Mouse (Mus musculus) myocyte (in vitro differentiated cells): ENCODE data around the gene Pigyl. TPM values are rescaled to one million over a fixed set of nuclear protein-coding genes. Genes with fewer than 3 reads are reported as not detected.

Experiments used
- H3K27me3 ChIP-seq: one replicate; pipeline ENCODE4 v1.6.1; 2011; ENCODE audit not compliant: control insufficient read depth, insufficient read depth, insufficient read length
- H3K36me3 ChIP-seq: one replicate; pipeline ENCODE4 v1.6.1; 2011; ENCODE audit not compliant: control insufficient read depth, insufficient read depth
- H3K4me2 ChIP-seq: one replicate; pipeline ENCODE4 v1.6.1; 2011; ENCODE audit warnings: low read depth, control low read depth
- H3K4me3 ChIP-seq: one replicate; pipeline ENCODE4 v1.5.1; 2011; ENCODE audit warnings: mild to moderate bottlenecking, control low read depth, moderate library complexity
- H3K79me2 ChIP-seq: one replicate; pipeline ENCODE4 v1.6.1; 2011; ENCODE audit not compliant: control insufficient read depth, insufficient read depth
- H3ac ChIP-seq: one replicate; pipeline ENCODE4 v1.6.1; 2011; ENCODE audit not compliant: control insufficient read depth, insufficient read length
- CEBPB ChIP-seq: IDR thresholded peaks from 2 replicates; pipeline ENCODE4 v1.6.1; 2011; ENCODE audit warnings: mild to moderate bottlenecking, moderate library complexity; ENCODE audit not compliant: poor library complexity, insufficient read depth, severe bottlenecking
- E2F4 ChIP-seq: IDR thresholded peaks from one replicate; pipeline ENCODE4 v1.6.1; 2011; ENCODE audit warnings: mild to moderate bottlenecking, control low read depth, moderate library complexity; ENCODE audit not compliant: insufficient read depth
- MAX ChIP-seq: IDR thresholded peaks from one replicate; pipeline ENCODE4 v1.6.1; 2011; ENCODE audit warnings: low read depth, mild to moderate bottlenecking, control low read depth
- MYOD1 ChIP-seq, 3 experiments: IDR thresholded peaks; one replicate each; pipeline ENCODE4 v1.6.1; 2011; ENCODE audit warnings: control low read depth in 2 of 3, low read depth in 2 of 3, mild to moderate bottlenecking in 2 of 3, moderate library complexity in 1 of 3; ENCODE audit not compliant: insufficient read length in 2 of 3, control insufficient read depth in 1 of 3
- MYOG ChIP-seq, 3 experiments: IDR thresholded peaks; one replicate each; pipeline ENCODE4 v1.6.1; 2011; ENCODE audit warnings: control low read depth in 2 of 3, low read depth in 2 of 3, mild to moderate bottlenecking in 2 of 3; ENCODE audit not compliant: insufficient read length in 2 of 3, control insufficient read depth in 1 of 3, insufficient read depth in 1 of 3
- POLR2A ChIP-seq: IDR thresholded peaks from one replicate; pipeline ENCODE4 v1.6.1; 2011; ENCODE audit warnings: low read depth, mild to moderate bottlenecking, control low read depth, moderate library complexity; ENCODE audit not compliant: insufficient read length
- POLR2AphosphoS2 ChIP-seq: IDR thresholded peaks from one replicate; pipeline ENCODE4 v1.6.1; 2011; ENCODE audit warnings: low read depth, control low read depth; ENCODE audit not compliant: insufficient read length
- REST ChIP-seq: IDR thresholded peaks from one replicate; pipeline ENCODE4 v1.6.1; 2011; ENCODE audit warnings: mild to moderate bottlenecking, control low read depth, moderate library complexity; ENCODE audit not compliant: insufficient read depth, insufficient read length
- SRF ChIP-seq: IDR thresholded peaks from one replicate; pipeline ENCODE4 v1.6.1; 2011; ENCODE audit warnings: low read depth; ENCODE audit not compliant: control insufficient read depth, insufficient read length
- TCF12 ChIP-seq: IDR thresholded peaks from one replicate; pipeline ENCODE4 v1.6.1; 2011; ENCODE audit warnings: mild to moderate bottlenecking, control low read depth; ENCODE audit not compliant: poor library complexity, insufficient read depth, severe bottlenecking
- TCF3 ChIP-seq: IDR thresholded peaks from one replicate; pipeline ENCODE4 v1.6.1; 2011; ENCODE audit warnings: low read depth, control low read depth; ENCODE audit not compliant: insufficient read length
- USF1 ChIP-seq: IDR thresholded peaks from one replicate; pipeline ENCODE4 v1.6.1; 2011; ENCODE audit warnings: low read depth, mild to moderate bottlenecking, control low read depth, moderate library complexity
- polyA plus RNA-seq: library from polyadenylated mRNA; unstranded; fragments of >200 nt; fragmentation: generic; extraction: Trizol; gene quantifications from one replicate; pipeline ENCODE4 v1.2.1, GENCODE M21; 2012; ENCODE audit warnings: missing spikeins

The Pigyl gene
- polyA plus RNA-seq, 1 experiment: 48.5 TPM

DNA sequence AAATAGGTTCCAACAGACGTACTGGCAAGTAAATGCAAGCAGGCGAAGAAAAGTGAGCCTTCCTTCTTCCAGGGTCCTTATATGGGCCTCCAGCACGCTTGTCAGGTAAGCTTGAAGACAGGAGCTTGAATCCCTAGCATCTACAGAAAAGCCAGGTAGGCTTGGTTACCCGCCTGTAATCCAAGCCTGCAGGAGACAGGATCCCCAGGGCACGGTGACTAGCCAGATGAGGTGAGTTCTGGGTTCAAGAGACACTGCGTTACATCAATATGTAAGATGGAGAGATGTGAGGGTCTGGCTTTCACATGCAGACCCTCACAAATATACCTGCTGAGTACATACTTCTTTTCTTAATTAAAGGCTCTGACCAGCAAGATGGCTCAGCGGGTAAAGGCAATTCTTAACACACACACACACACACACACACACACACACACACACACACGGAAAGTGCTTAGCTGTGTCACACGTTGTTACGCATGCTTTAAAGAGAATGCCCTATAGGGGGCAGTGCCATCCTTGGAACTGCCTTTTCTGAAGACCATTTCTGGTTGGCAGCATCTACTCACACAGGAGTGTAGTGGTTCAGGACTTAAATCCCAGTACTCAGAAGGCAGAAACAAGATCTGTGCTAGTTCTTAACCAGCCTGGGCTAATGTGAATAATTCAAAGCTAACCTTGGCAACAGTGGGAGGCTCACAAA, 38.7 kb upstream of the Pigyl start:
- Histone ChIP-seq H3K4me3 (peak overlapping the region; percentile 44), H3K36me3 (peaks cover 7% of the 10 kb centered on the region), H3K4me2 (peak overlapping the region; percentile 96), H3K79me2 (peaks cover 14% of the 10 kb centered on the region), H3ac (peak overlapping the region; percentile 24), H3K27me3 (peaks cover 9% of the 10 kb centered on the region)
- TF ChIP-seq POLR2A: no peak
- TF ChIP-seq CEBPB: no peak
- no peak for TF ChIP-seq MYOD1 (IDR thresholded peaks at IDR 0.05; ENCODE audit: control insufficient read depth in 1 of 3, insufficient read length in 2 of 3, low read depth in 2 of 3)
- TF ChIP-seq TCF12: no peak
- TF ChIP-seq TCF3: no peak
- TF ChIP-seq MYOG (IDR thresholded peaks at IDR 0.05; ENCODE audit: control insufficient read depth in 1 of 3, insufficient read depth in 1 of 3, insufficient read length in 2 of 3, low read depth in 2 of 3): no peak
- no peak for TF ChIP-seq SRF
- no peak for TF ChIP-seq MAX
- TF ChIP-seq USF1: no peak

DNA sequence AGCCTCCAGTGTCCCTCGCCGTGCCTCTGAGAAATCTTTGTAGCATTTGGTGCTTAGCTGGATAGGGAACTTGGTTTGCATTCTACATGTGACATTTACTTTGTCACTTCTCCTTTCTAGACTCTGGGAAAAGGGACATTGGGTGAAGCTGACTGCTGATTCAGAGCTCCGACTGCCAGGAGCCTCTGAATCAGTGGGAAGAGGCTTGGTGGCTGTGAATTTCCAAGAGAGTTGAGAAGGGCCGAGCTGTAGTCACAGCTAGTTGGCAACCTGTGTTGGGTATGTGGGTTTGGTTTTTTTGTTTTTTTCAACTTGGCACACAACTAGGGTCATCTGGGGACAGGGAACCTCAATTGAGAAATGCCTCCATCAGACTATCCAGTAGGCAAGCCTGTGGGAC, 37.1 kb upstream of the Pigyl start:
- Histone ChIP-seq H3K4me2 (no peak overlapping the region), H3K36me3 (no peaks in the 10 kb centered on the region), H3K27me3 (peaks cover 9% of the 10 kb centered on the region), H3ac (no peak overlapping the region), H3K79me2 (peaks cover 14% of the 10 kb centered on the region), H3K4me3 (no peak overlapping the region)
- TF ChIP-seq MYOD1 (IDR thresholded peaks at IDR 0.05; ENCODE audit: control insufficient read depth in 1 of 3, insufficient read length in 2 of 3, low read depth in 2 of 3) (no peak), MAX (no peak), USF1 (no peak), TCF3 (no peak), POLR2A (no peak)

DNA sequence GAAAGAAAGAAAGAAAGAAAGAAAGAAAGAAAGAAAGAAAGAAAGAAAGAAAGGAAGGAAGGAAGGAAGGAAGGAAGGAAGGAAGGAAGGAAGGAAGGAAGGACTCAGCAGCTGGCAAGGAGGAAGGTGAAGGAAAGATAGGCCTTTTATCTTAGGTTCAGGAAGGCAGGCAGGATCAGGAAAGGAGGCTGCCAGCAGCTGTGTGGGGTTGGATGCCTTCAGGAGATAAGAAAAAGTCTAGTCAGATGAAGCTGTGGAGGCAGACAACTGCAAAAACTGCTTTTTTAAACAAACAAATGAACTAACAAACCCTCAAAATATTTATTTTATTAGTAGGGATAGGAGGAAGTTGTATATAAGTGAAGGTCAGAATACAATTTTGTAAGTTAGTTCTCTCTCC, 35.1 kb upstream of the Pigyl start:
- no peak overlapping the region for H3K4me3 ChIP-seq
- H3ac ChIP-seq: no peak overlapping the region
- H3K27me3 ChIP-seq: peaks cover 9% of the 10 kb centered on the region
- no peak for TF ChIP-seq TCF3
- no peak for TF ChIP-seq POLR2AphosphoS2
- no peak for TF ChIP-seq MYOD1 (IDR thresholded peaks at IDR 0.05; ENCODE audit: control insufficient read depth in 1 of 3, insufficient read length in 2 of 3, low read depth in 2 of 3)
- TF ChIP-seq REST: no peak
- peaks cover 2% of the 10 kb centered on the region for H3K79me2 ChIP-seq
- H3K36me3 ChIP-seq: no peaks in the 10 kb centered on the region
- no peak overlapping the region for H3K4me2 ChIP-seq

DNA sequence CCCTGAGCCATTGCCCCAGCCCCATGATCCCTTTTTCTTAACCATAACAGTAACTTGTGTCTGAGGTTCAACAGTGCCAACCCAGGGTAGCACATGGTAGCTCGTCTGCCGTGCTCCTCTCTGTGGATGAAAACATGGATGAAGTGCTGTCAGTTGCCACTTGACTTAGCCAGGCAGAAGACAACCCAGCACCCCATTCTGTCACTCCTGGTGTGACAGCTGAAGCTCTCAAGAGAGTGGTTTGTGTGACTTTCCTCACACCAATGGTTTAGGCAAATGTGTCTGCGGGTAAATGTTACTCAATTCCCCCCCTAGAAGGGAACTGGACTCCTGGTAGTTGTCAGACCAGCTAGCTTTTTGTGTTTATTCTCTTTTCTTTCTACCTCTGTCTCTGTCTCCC, 34.6 kb upstream of the Pigyl start:
- Histone ChIP-seq H3ac (no peak overlapping the region), H3K4me3 (no peak overlapping the region), H3K79me2 (no peaks in the 10 kb centered on the region), H3K4me2 (no peak overlapping the region), H3K36me3 (no peaks in the 10 kb centered on the region), H3K27me3 (peaks cover 9% of the 10 kb centered on the region)
- TF ChIP-seq MYOD1 (IDR thresholded peaks at IDR 0.05; ENCODE audit: control insufficient read depth in 1 of 3, insufficient read length in 2 of 3, low read depth in 2 of 3) (no peak), E2F4 (no peak)

DNA sequence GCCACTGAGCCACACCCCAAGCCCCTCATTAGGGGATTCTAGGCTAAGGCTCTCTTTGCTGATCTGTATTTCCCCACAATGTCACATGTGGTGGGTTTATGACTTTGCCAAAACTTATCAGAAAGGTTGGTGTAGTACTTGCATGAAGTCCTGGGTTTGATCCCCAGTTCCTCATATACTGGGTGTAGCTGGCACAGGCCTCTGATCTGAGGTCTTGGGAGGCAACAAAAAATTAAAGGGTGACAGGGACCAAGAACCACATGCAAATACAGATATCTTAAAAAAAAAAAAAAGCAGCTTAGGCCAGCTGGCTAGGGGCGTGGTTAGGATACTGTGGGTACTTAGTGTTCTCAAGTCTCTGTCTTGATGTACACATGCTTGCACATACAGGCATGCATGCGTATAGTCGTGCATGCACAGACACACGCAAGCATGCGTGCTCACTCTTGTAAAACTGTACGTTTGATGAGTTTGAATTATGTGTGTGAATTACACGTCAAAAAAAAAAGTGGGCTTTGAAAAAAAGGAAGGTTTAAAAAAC, 33.5 kb upstream of the Pigyl start:
- no peak overlapping the region for H3ac ChIP-seq
- H3K36me3 ChIP-seq: no peaks in the 10 kb centered on the region
- H3K4me2 ChIP-seq: no peak overlapping the region
- no peak for TF ChIP-seq MYOD1 (IDR thresholded peaks at IDR 0.05; ENCODE audit: control insufficient read depth in 1 of 3, insufficient read length in 2 of 3, low read depth in 2 of 3)
- H3K79me2 ChIP-seq: no peaks in the 10 kb centered on the region
- no peak overlapping the region for H3K4me3 ChIP-seq
- H3K27me3 ChIP-seq: peaks cover 9% of the 10 kb centered on the region

DNA sequence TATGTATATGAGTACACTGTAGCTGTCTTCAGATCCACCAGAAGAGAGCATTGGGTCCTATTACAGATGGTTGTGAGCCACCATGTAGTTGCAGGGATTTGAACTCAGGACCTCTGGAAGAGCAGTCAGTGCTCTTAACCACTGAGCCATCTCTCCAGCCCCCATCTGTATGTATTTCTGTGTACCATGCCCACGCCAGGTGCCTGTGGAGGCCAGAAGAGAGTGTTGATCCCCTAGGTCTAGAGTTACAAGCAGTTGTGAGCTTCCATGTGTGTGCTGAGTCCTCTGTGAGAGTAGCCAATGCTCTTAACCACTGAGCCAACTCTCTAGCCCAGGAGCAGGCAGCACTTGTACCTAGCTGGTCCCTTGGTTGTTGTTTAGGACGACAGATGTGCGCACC, 32.5 kb upstream of the Pigyl start:
- Histone ChIP-seq H3ac (no peak overlapping the region), H3K4me3 (no peak overlapping the region), H3K4me2 (no peak overlapping the region), H3K79me2 (no peaks in the 10 kb centered on the region), H3K36me3 (no peaks in the 10 kb centered on the region), H3K27me3 (peaks cover 7% of the 10 kb centered on the region)
- TF ChIP-seq TCF3: no peak
- no peak for TF ChIP-seq MYOD1 (IDR thresholded peaks at IDR 0.05; ENCODE audit: control insufficient read depth in 1 of 3, insufficient read length in 2 of 3, low read depth in 2 of 3)
